Mouse (Mus musculus): ENCODE results near the gene Dut.

DNA sequence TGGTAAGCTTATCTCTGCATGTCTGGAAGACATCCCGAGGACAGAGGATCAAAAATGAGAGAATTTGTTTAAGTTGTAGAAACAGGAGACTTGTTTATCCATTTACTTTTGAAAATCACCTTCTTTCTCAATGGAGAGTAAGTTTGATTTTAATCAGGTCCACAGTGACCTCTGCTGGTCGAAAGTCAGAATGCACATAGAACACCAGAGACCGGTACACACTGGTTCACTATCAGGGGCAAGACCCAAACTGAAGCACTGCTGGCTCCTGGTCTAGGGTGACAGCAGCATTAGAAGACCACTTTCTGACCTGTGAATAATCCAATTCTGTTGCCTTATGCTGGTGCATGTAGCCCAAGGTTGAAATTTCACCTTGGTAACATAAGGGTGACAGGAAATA lies 32.4 kb upstream of the Dut start:
- TF ChIP-seq POLR2A (IDR thresholded peaks at IDR 0.05; ENCODE audit: borderline replicate concordance, extremely low read depth, low read depth, low read length) (no peak), CTCF (IDR thresholded peaks at IDR 0.05; ENCODE audit: insufficient read depth, low read length) (peak; percentile 53)
